Mouse (Mus musculus) limb, embryonic 11.5 days (tissue): ENCODE measurements around the gene Srpk2. TPM values are rescaled to one million over a fixed set of nuclear protein-coding genes. Genes with fewer than 3 reads are reported as not detected.

Experiments used
- ATAC-seq: fragments of 200-750 bp; cut with Nextera tagmentation; 2 replicates; pipeline ENCODE4 v1.8.0; 2017; ENCODE audit warnings: low read depth; ENCODE audit not compliant: insufficient number of reproducible peaks, low FRiP score, low TSS enrichment
- DNase-seq: peaks from one replicate; pipeline ENCODE4 v3.0.0-alpha.2; 2015; ENCODE audit warnings: low spot score
- H3K27ac ChIP-seq: fragments of 300-500 bp; sonication (generic); replicated peaks from 2 replicates; pipeline ENCODE4 v1.5.1; 2014; ENCODE audit warnings: low read depth, mild to moderate bottlenecking, low read length
- H3K27me3 ChIP-seq: fragments of 300-500 bp; sonication (generic); 2 replicates; pipeline ENCODE4 v1.6.1; 2014; ENCODE audit warnings: mild to moderate bottlenecking, low read length, mixed read lengths; ENCODE audit not compliant: control insufficient read depth, insufficient read depth
- H3K36me3 ChIP-seq: fragments of 300-500 bp; sonication (generic); 2 replicates; pipeline ENCODE4 v1.6.1; 2014; ENCODE audit warnings: mild to moderate bottlenecking, low read length, moderate library complexity, mixed read lengths; ENCODE audit not compliant: control insufficient read depth, insufficient read depth
- H3K4me1 ChIP-seq: fragments of 300-500 bp; sonication (generic); 2 replicates; pipeline ENCODE4 v1.6.1; 2014; ENCODE audit warnings: low read length, mixed read lengths; ENCODE audit not compliant: control insufficient read depth, insufficient read depth
- H3K4me2 ChIP-seq: fragments of 300-500 bp; sonication (generic); 2 replicates; pipeline ENCODE4 v1.6.1; 2014; ENCODE audit warnings: low read depth, mild to moderate bottlenecking, moderate library complexity; ENCODE audit not compliant: severe bottlenecking
- H3K4me3 ChIP-seq: fragments of 300-500 bp; sonication (generic); 2 replicates; pipeline ENCODE4 v1.5.1; 2014; ENCODE audit warnings: low read depth, low read length
- H3K9ac ChIP-seq: fragments of 300-500 bp; sonication (generic); 2 replicates; pipeline ENCODE4 v1.6.1; 2014; ENCODE audit warnings: mild to moderate bottlenecking, low read length
- H3K9me3 ChIP-seq: fragments of 300-500 bp; sonication (generic); 2 replicates; pipeline ENCODE4 v1.6.1; 2016; ENCODE audit warnings: low read length; ENCODE audit not compliant: control insufficient read depth
- WGBS: fragments of 180-500 bp; shearing (Covaris S2); extraction: QIAGEN DNeasy Blood & Tissue Kit; methylation state at CpG from one replicate; pipeline ENCODE4 v1.1.7; 2014; 5-methylcytosine and 5-hydroxymethylcytosine counted together
- polyA plus RNA-seq: library from polyadenylated mRNA; unstranded; fragments of >200 nt; fragmentation: Nextera tagmentation; extraction: Ambion mirVana; gene quantifications from 2 replicates; pipeline ENCODE4 v1.2.1, GENCODE M21; 2014

Srpk2 gene
- polyA plus RNA-seq, 1 experiment from 2014 or later = 57.2 TPM

- no peaks in the 10 kb centered on the region for H3K9me3 ChIP-seq
These were observed 47.1 kb downstream of the Srpk2 start for GRCm38 (mm10) chr5:23637337-23637736.

DNA sequence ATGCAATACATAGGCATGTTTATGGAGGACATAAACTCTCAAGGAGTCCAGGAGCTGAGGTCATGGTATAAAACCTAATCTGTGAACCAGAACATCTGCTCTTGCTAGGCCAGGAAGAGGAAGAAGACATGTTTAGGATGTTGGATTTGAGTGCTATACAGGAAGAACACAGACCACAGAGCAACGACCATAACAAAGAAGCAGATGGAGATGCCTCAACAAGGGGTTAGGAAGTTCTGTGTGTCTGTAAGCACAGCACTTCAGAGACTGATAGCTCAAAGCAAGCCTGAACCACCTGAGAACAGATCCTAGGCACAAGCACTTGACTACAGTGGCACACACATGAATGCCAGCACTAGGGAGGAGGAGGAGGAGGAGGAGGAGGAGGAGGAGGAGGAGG is 52.9 kb downstream of the Srpk2 start:
- H3K9ac ChIP-seq = no peak overlapping the region
- DNase-seq = no peak
- no peak overlapping the region for H3K4me3 ChIP-seq
- no peaks in the 10 kb centered on the region; the same call in 1 of the 2 replicates for H3K4me1 ChIP-seq
- no peak overlapping the region for H3K27ac ChIP-seq
- WGBS = 43% methylated on average over 1 of the region's 1 CpGs
- H3K36me3 ChIP-seq = no peaks in the 10 kb centered on the region
- no peak for ATAC-seq
- H3K4me2 ChIP-seq = no peak overlapping the region
- H3K27me3 ChIP-seq = no peaks in the 10 kb centered on the region
- H3K9me3 ChIP-seq = no peaks in the 10 kb centered on the region

More at GRCm38 (mm10) chr5:23637337-23637736, 47.1 kb downstream of the Srpk2 start:
- no peak overlapping the region for H3K4me2 ChIP-seq
- no peaks in the 10 kb centered on the region for H3K4me1 ChIP-seq
- H3K27me3 ChIP-seq = no peaks in the 10 kb centered on the region
- DNase-seq (no peak), ATAC-seq (no peak)
- no peak overlapping the region for H3K27ac ChIP-seq
- H3K4me3 ChIP-seq = no peak overlapping the region
- H3K36me3 ChIP-seq = no peaks in the 10 kb centered on the region
- 97% methylated on average over 8 of the region's 8 CpGs for WGBS
- H3K9ac ChIP-seq = no peak overlapping the region

- DNase-seq = no peak
- Histone ChIP-seq H3K4me3 (no peak overlapping the region), H3K27me3 (no peaks in the 10 kb centered on the region), H3K27ac (no peak overlapping the region), H3K4me2 (no peak overlapping the region), H3K36me3 (no peaks in the 10 kb centered on the region), H3K4me1 (no peaks in the 10 kb centered on the region; the same call in 1 of the 2 replicates), H3K9me3 (no peaks in the 10 kb centered on the region), H3K9ac (no peak overlapping the region)
- WGBS = 95% methylated on average over 5 of the region's 5 CpGs
- no peak for ATAC-seq
These were observed 57.2 kb downstream of the Srpk2 start for GRCm38 (mm10) chr5:23627221-23627620.

GRCm38 (mm10) chr5:23626173-23626572 is 58.2 kb downstream of the Srpk2 start:
- no peaks in the 10 kb centered on the region for H3K9me3 ChIP-seq
- ATAC-seq = no peak
- no peak overlapping the region for H3K9ac ChIP-seq
- H3K36me3 ChIP-seq = no peaks in the 10 kb centered on the region
- no peak overlapping the region for H3K4me2 ChIP-seq
- no peaks in the 10 kb centered on the region for H3K27me3 ChIP-seq
- DNase-seq = no peak
- no peak overlapping the region for H3K4me3 ChIP-seq
- H3K27ac ChIP-seq = no peak overlapping the region
- no peaks in the 10 kb centered on the region for H3K4me1 ChIP-seq
- 81% methylated on average over 2 of the region's 2 CpGs for WGBS

DNA sequence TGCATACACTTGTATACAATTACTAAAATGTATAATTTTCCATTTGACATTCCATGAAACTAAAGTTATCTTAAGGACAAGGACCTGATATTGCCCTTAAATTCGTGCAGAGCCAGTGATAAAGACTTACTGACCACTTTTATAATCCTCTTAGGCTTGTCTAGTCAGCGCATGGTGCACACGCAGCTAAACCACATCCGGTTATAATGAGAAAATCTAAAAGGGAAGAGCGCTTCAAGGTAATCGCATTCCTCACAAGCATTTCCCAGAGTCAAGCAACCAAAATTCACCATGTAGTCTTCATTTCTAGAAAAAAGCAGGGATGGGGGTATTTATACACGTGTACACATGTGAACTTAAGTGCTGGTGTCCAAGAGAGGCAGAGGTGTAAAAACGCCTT is 63.8 kb downstream of the Srpk2 start:
- H3K4me2 ChIP-seq = no peak overlapping the region
- WGBS = 91% methylated on average over 8 of the region's 8 CpGs
- ATAC-seq (no peak), DNase-seq (no peak)
- H3K27me3 ChIP-seq = no peaks in the 10 kb centered on the region
- no peak overlapping the region for H3K4me3 ChIP-seq
- no peaks in the 10 kb centered on the region for H3K36me3 ChIP-seq
- no peaks in the 10 kb centered on the region for H3K9me3 ChIP-seq
- no peak overlapping the region for H3K27ac ChIP-seq
- no peaks in the 10 kb centered on the region for H3K4me1 ChIP-seq
- H3K9ac ChIP-seq = no peak overlapping the region

DNA sequence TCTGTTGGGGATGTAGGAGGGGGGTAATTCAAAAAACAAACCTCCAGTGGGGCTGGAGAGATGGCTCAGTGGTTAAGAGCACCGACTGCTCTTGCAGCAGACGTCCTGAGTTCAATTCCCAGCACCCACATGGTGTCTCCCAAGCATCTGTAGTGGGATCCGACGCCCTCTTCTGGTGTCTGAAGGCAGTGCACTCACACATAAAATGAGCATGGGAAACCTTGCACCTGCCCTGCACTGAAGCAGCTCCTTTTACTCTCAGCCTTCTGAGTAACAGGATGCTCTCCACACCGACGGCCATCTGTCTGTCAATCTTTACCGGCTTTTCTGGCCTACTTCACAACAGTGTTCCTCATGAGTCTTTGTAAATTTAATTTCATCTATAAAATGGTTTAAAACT is 65.8 kb downstream of the Srpk2 start:
- DNase-seq = no peak
- 85% methylated on average over 7 of the region's 7 CpGs for WGBS
- ATAC-seq = no peak

GRCm38 (mm10) chr5:23617104-23617415 is 67.4 kb downstream of the Srpk2 start:
- Histone ChIP-seq H3K9ac (peak overlapping the region; percentile 47; the same call in 1 of the 2 replicates), H3K27ac (no peak overlapping the region; the same call in 1 of the 2 replicates), H3K9me3 (no peaks in the 10 kb centered on the region), H3K36me3 (no peaks in the 10 kb centered on the region), H3K27me3 (no peaks in the 10 kb centered on the region), H3K4me3 (peak overlapping the region; percentile 23), H3K4me2 (peak overlapping the region; percentile 44), H3K4me1 (no peaks in the 10 kb centered on the region)
- 59% methylated on average over 5 of the region's 5 CpGs for WGBS
- DNase-seq (peak; percentile 30), ATAC-seq (no peak)

More for the DNA sequence above, 65.8 kb downstream of the Srpk2 start:
- Histone ChIP-seq H3K4me2 (no peak overlapping the region), H3K9ac (no peak overlapping the region), H3K4me1 (no peaks in the 10 kb centered on the region), H3K9me3 (no peaks in the 10 kb centered on the region), H3K27me3 (no peaks in the 10 kb centered on the region), H3K4me3 (no peak overlapping the region), H3K36me3 (no peaks in the 10 kb centered on the region), H3K27ac (no peak overlapping the region)

DNA sequence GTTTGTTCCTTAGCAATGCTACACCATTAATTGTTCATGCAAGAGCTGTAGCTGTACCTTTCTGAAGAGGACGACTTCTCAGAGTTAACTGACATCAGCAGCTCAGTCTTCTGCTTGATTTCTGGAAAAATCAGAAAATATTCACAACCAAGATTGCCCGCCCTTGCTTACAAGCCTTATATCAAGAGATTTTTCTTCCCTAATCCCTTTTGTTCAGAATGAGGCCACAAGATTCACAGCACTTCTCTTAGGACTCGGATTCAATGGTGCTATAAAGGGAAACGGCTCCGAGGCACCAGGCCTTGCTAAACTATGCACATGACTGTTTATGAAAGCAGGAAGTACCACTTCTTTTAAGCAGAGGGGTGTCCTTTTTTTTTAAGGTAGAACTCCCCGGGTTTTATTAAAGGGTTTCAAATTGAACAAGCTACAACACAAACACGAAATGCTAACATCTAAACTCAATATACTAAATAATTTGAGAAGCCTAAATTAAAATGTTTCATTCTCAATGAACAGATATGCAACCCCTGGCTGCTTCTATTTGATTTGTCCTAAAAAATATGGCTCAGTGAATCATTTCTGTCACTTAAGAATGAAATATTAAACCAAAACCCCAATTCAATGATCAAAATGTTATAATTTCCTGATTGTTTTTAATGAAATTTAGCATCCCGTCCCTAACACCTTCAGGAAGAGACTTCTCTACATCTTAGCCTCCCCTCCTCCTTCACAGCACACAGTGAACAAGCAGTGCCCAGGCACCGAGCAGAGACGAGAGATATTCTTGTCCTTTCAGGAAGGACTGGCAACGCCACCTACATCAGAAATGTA is 67.9 kb downstream of the Srpk2 start:
- 26% methylated on average over 11 of the region's 11 CpGs for WGBS
- Histone ChIP-seq H3K27me3 (no peaks in the 10 kb centered on the region), H3K27ac (peak overlapping the region; percentile 4; the same call in 1 of the 2 replicates), H3K4me1 (no peaks in the 10 kb centered on the region), H3K9me3 (no peaks in the 10 kb centered on the region), H3K36me3 (no peaks in the 10 kb centered on the region), H3K4me2 (peak overlapping the region; percentile 44), H3K9ac (peak overlapping the region; percentile 47), H3K4me3 (peak overlapping the region; percentile 43)
- peak; percentile 65; the same call in 1 of the 2 replicates for ATAC-seq
- peak; percentile 33 for DNase-seq
